Mouse (Mus musculus) G1E (cell line): ENCODE results near the gene Apba3.

ENCODE experiments used
- CTCF ChIP-seq: IDR thresholded peaks from 2 replicates; pipeline ENCODE4 v1.5.1; 2012; ENCODE audit warnings: low read depth, low read length, inconsistent platforms, mixed read lengths
- GATA1 ChIP-seq: IDR thresholded peaks from 2 replicates; pipeline ENCODE4 v1.6.1; 2012; ENCODE audit warnings: borderline replicate concordance, low read length, inconsistent platforms, mixed read lengths
- TAL1 ChIP-seq: conservative IDR thresholded peaks from 2 replicates; pipeline ENCODE4 v1.6.1; 2012; ENCODE audit warnings: low read depth, low read length, inconsistent platforms, mixed read lengths

GRCm38 (mm10) chr10:81286586-81286985, 19.8 kb downstream of the Apba3 start:
- no peak for TF ChIP-seq CTCF
- TF ChIP-seq GATA1: no peak
- TF ChIP-seq TAL1: no peak
